Mouse (Mus musculus): Measurements from ENCODE around the gene Slc8a1. TPM values are rescaled to one million over a fixed set of nuclear protein-coding genes. Genes with fewer than 3 reads are reported as not detected.
A peak's percentile ranks its signal among the peaks of the same experiment; 100 is the strongest.

The Slc8a1 gene
- polyA plus RNA-seq, 1 experiment from 2014 or later, result 18.6 TPM

- Histone ChIP-seq H3K9ac (no peak overlapping the region), H3K27me3 (no peaks in the 10 kb centered on the region), H3K27ac (replicated peaks) (no peak overlapping the region), H3K9me3 (no peaks in the 10 kb centered on the region), H3K4me1 (replicated peaks) (no peaks in the 10 kb centered on the region), H3K4me3 (no peak overlapping the region), H3K4me2 (no peak overlapping the region), H3K36me3 (no peaks in the 10 kb centered on the region)
- WGBS, result 84% methylated on average over 3 of the region's 3 CpGs
- ATAC-seq (ENCODE audit: low FRiP score, low read depth), result no peak
Measured at GRCm38 (mm10) chr17:81550864-81551263, 187.3 kb downstream of the Slc8a1 start.

- no peaks in the 10 kb centered on the region for H3K27me3 ChIP-seq
- no peaks in the 10 kb centered on the region for H3K4me1 ChIP-seq (replicated peaks)
- H3K4me3 ChIP-seq, result no peak overlapping the region
- H3K4me2 ChIP-seq, result no peak overlapping the region
- no peak overlapping the region for H3K9ac ChIP-seq
- no peaks in the 10 kb centered on the region for H3K9me3 ChIP-seq
- 66% methylated on average over 4 of the region's 4 CpGs for WGBS
- no peak for ATAC-seq (ENCODE audit: low FRiP score, low read depth)
- H3K27ac ChIP-seq (replicated peaks), result no peak overlapping the region
- H3K36me3 ChIP-seq, result no peaks in the 10 kb centered on the region
Measured at GRCm38 (mm10) chr17:81548016-81548415, 190.2 kb downstream of the Slc8a1 start.

DNA sequence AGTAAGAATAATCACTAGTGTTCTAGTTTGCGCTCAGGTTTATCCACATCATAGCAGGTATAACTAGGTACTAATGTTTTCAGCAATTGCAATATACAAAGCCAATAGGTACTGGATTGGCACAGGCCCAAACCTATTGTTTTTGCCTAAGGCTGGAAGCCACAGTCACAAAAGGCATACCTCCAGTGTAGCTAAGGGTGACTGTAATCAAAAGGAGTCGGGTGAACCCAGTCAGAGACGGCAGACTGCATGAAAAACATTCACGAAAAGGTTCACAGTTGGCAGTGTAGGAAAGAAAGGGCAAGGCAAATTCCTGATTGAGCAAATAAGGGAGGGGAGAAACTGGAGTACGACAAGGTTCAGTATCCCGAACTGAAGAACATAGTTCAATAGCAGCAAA, 191.7 kb downstream of the Slc8a1 start:
- Histone ChIP-seq H3K4me1 (replicated peaks) (no peaks in the 10 kb centered on the region), H3K27me3 (no peaks in the 10 kb centered on the region), H3K9me3 (no peaks in the 10 kb centered on the region), H3K36me3 (no peaks in the 10 kb centered on the region), H3K9ac (no peak overlapping the region), H3K4me2 (no peak overlapping the region), H3K27ac (replicated peaks) (no peak overlapping the region), H3K4me3 (no peak overlapping the region)
- ATAC-seq (ENCODE audit: low FRiP score, low read depth), result no peak
- 48% methylated on average over 6 of the region's 6 CpGs for WGBS

- no peak overlapping the region for H3K4me2 ChIP-seq
- no peaks in the 10 kb centered on the region for H3K4me1 ChIP-seq (replicated peaks)
- no peak for ATAC-seq (ENCODE audit: low FRiP score, low read depth)
- no peaks in the 10 kb centered on the region for H3K9me3 ChIP-seq
- H3K27ac ChIP-seq (replicated peaks), result no peak overlapping the region
- H3K36me3 ChIP-seq, result no peaks in the 10 kb centered on the region
- 83% methylated on average over 5 of the region's 5 CpGs for WGBS
- H3K9ac ChIP-seq, result no peak overlapping the region
- H3K27me3 ChIP-seq, result no peaks in the 10 kb centered on the region
- no peak overlapping the region for H3K4me3 ChIP-seq
Measured at GRCm38 (mm10) chr17:81546012-81546411, 192.2 kb downstream of the Slc8a1 start.

DNA sequence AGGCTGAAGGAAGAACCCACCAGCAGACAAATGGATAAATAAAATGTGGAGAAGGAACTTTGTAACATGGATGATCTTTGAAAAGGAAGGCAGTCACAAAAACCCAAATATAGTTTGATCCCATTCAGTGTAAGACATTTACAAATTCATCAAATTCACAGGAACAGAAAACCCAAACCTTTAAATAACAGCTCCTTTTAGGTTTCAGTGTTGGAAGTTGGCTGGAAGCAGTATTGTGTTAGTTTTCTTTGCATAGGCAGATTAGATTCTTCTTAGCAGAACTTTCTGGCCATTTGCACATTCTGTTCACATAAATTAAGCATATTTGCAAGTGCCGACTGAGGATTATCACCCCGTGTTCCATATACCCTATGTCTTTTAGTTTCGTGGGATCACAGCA, 193.3 kb downstream of the Slc8a1 start:
- no peak overlapping the region for H3K4me2 ChIP-seq
- ATAC-seq (ENCODE audit: low FRiP score, low read depth), result no peak
- no peak overlapping the region for H3K27ac ChIP-seq (replicated peaks)
- H3K4me3 ChIP-seq, result no peak overlapping the region
- no peak overlapping the region for H3K9ac ChIP-seq
- WGBS, result 80% methylated on average over 3 of the region's 3 CpGs
- H3K36me3 ChIP-seq, result no peaks in the 10 kb centered on the region
- no peaks in the 10 kb centered on the region for H3K4me1 ChIP-seq (replicated peaks)
- H3K9me3 ChIP-seq, result no peaks in the 10 kb centered on the region
- H3K27me3 ChIP-seq, result no peaks in the 10 kb centered on the region

DNA sequence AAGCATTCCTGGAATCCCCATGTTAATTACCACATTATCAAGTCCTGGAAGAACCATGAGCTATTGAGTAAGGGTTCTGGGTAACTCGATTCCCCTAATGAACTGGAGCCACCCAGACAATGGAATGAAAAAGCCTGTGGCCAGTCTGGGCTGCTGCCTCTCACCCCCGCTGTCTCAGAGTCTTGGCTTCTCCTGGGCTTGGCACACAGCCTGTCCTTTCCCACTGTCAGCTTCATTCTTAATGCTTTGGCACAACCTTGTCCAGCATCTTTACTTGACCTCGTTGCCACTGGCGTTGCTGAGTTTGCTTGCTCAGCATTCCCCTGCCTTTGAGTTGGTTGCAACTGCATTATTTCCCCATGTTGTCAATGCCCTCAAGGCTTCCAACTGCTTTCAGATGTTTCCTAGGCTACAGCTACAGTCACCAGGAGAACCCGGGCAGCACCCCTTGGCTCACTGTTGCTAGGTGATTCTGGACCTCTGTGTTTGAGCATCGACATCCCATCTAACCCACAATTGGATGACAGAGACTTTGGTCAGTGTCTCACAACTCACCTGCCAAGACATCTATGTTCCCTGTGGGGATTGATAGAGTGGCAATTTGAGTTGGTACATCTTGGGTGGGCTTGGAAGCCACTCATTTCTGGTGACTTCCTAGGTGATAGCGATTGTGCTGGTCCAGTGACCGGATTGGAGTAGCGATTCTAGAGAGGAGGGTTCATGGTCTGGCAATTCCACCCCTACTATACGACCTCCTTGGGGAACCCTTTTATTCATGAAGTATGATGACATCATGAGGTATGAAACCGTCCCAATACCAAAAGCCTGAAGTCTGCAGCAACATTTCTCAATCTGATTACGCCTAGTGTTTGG, 195.6 kb downstream of the Slc8a1 start:
- Histone ChIP-seq H3K4me3 (no peak overlapping the region), H3K4me1 (replicated peaks) (peaks cover 13% of the 10 kb centered on the region), H3K36me3 (no peaks in the 10 kb centered on the region), H3K27me3 (no peaks in the 10 kb centered on the region), H3K4me2 (no peak overlapping the region), H3K9ac (no peak overlapping the region), H3K9me3 (no peaks in the 10 kb centered on the region), H3K27ac (replicated peaks) (no peak overlapping the region)
- ATAC-seq (ENCODE audit: low FRiP score, low read depth), result peak; percentile 87
- WGBS, result 57% methylated on average over 12 of the region's 12 CpGs

DNA sequence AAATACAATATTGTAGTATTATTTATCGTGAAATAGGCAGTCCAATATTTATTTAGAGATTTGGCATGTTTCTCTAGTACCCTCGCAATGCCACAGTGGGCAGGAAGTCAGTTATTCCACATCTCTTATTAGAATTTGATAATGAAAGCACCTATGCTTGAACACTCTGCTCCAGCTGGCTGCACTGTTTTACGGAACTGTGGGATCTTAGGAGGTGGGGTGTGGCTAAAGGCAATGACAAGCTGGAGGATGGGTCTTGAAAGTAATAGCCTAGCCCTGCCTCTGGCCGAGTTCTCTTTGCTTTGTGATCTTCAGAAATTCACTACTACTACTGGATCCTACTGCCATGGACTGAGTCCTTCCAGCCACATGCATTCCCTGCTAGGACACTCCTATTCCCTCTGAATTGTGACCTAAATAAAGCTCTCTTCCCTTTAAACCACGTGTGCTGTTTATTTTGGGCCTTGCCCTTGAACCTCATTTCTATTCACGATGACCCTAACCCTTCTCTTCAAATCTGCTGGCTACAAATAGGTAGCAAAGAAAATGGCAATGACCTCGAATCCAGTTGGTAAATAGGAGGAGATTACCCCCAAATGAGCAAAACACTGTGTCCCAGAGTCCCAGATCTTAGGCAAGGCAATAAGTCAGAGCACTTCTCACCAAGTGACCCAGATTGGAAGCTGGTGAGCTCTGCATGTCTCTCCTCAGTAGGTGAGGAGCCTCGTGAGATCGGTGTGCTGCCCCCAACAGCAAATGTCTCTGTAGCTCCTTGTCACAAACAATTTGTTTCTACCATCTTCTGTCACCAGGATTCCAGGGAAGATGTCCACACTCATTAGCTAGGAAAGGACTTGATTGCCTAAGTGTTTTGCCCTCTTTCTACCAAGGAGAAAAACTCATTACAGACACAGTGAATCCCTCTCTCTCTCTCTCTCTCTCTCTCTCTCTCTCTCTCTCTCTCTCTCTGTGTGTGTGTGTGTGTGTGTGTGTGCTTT, 199.7 kb downstream of the Slc8a1 start:
- no peaks in the 10 kb centered on the region for H3K36me3 ChIP-seq
- no peak for ATAC-seq (ENCODE audit: low FRiP score, low read depth)
- H3K27me3 ChIP-seq, result no peaks in the 10 kb centered on the region
- H3K4me3 ChIP-seq, result no peak overlapping the region
- no peak overlapping the region for H3K9ac ChIP-seq
- no peak overlapping the region for H3K4me2 ChIP-seq
- H3K4me1 ChIP-seq (replicated peaks), result peaks cover 13% of the 10 kb centered on the region
- 0 out of 2 replicates have a peak overlapping the region, but pooled peaks have one; percentile 30 for H3K27ac ChIP-seq (replicated peaks)
- H3K9me3 ChIP-seq, result no peaks in the 10 kb centered on the region
- 71% methylated on average over 9 of the region's 9 CpGs for WGBS

DNA sequence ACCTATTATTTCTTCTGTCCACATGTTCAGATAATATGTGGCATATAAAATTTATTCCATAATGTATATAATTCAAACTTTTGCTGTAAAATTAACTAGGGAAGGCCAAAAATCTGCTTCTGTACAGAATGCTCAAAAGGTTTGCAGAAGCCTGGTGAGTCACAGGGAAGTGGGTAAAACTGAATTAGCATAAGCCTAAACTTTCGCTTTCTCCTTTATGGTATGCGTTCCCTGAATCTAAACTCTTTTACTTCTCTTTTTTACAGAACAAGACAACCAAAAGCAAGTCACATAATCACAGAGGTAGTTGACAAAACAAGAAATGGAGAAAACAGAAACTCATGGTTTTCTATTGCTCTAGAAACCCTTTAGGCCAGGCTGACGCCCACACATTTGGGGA, 202.1 kb downstream of the Slc8a1 start:
- no peak overlapping the region for H3K4me2 ChIP-seq
- WGBS, result 92% methylated on average over 3 of the region's 3 CpGs
- H3K9me3 ChIP-seq, result no peaks in the 10 kb centered on the region
- H3K27ac ChIP-seq (replicated peaks), result no peak overlapping the region
- H3K9ac ChIP-seq, result no peak overlapping the region
- H3K27me3 ChIP-seq, result no peaks in the 10 kb centered on the region
- no peak for ATAC-seq (ENCODE audit: low FRiP score, low read depth)
- no peak overlapping the region for H3K4me3 ChIP-seq
- peaks cover 13% of the 10 kb centered on the region for H3K4me1 ChIP-seq (replicated peaks)
- no peaks in the 10 kb centered on the region for H3K36me3 ChIP-seq

GRCm38 (mm10) chr17:81529849-81530248, 208.3 kb downstream of the Slc8a1 start:
- no peaks in the 10 kb centered on the region for H3K27me3 ChIP-seq
- H3K4me3 ChIP-seq, result no peak overlapping the region
- H3K9ac ChIP-seq, result no peak overlapping the region
- no peaks in the 10 kb centered on the region for H3K9me3 ChIP-seq
- no peak overlapping the region for H3K4me2 ChIP-seq
- ATAC-seq (ENCODE audit: low FRiP score, low read depth), result no peak
- H3K4me1 ChIP-seq (replicated peaks), result peaks cover 11% of the 10 kb centered on the region; the same call in 1 of the 2 replicates
- WGBS, result 68% methylated on average over 2 of the region's 2 CpGs
- no peak overlapping the region for H3K27ac ChIP-seq (replicated peaks)
- no peaks in the 10 kb centered on the region for H3K36me3 ChIP-seq

DNA sequence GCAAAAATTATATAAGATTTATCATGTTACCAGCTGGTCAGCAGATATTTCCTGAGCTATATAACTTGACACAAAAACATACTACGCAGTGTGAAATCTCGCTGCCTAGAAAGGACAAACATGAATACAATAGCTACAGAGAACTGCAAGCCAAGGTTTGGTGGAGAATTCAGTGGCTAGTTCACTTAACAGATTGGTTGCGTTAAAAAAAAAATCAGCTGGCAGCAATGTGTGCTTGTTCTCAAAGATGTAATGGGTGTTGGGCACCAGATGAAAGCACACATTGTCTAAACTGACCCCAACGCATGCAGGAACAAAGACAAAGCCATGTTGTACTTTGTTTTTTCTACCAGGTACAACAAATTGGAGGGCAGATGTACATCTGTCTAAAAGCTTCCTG, 209.2 kb downstream of the Slc8a1 start:
- peaks cover 16% of the 10 kb centered on the region; the same call in 1 of the 2 replicates for H3K4me1 ChIP-seq (replicated peaks)
- H3K9me3 ChIP-seq, result no peaks in the 10 kb centered on the region
- H3K36me3 ChIP-seq, result no peaks in the 10 kb centered on the region
- no peak overlapping the region for H3K9ac ChIP-seq
- no peaks in the 10 kb centered on the region for H3K27me3 ChIP-seq
- no peak for ATAC-seq (ENCODE audit: low FRiP score, low read depth)
- H3K27ac ChIP-seq (replicated peaks), result no peak overlapping the region
- 77% methylated on average over 4 of the region's 4 CpGs for WGBS
- no peak overlapping the region for H3K4me2 ChIP-seq
- no peak overlapping the region for H3K4me3 ChIP-seq

GRCm38 (mm10) chr17:81526463-81526862, 211.7 kb downstream of the Slc8a1 start:
- H3K9me3 ChIP-seq, result no peaks in the 10 kb centered on the region
- H3K36me3 ChIP-seq, result no peaks in the 10 kb centered on the region
- 93% methylated on average over 3 of the region's 3 CpGs for WGBS
- no peaks in the 10 kb centered on the region for H3K27me3 ChIP-seq
- H3K4me1 ChIP-seq (replicated peaks), result peaks cover 16% of the 10 kb centered on the region; the same call in 1 of the 2 replicates
- H3K9ac ChIP-seq, result no peak overlapping the region
- H3K4me2 ChIP-seq, result no peak overlapping the region
- H3K4me3 ChIP-seq, result no peak overlapping the region
- ATAC-seq (ENCODE audit: low FRiP score, low read depth), result no peak
- H3K27ac ChIP-seq (replicated peaks), result no peak overlapping the region

DNA sequence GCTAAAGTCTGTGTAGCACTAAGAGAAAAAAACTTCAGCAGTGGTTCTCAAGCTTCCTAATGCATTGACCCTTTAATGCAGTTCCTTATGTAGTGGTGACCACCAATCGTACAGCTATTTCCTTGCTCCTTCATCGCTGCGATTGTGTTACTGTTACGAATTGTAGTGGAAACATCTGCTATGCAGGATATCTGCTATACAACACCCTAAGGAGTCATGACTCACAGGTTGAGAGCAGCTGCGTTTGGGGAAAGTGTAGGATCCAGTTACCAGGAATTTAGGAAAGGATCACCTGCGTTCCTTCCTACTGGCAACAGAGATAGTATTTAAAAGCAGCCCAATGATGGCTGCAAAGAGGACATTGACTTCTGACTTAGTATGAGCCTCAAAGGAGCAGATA, 213.4 kb downstream of the Slc8a1 start:
- WGBS, result 74% methylated on average over 6 of the region's 6 CpGs
- no peaks in the 10 kb centered on the region for H3K27me3 ChIP-seq
- no peak overlapping the region for H3K27ac ChIP-seq (replicated peaks)
- H3K36me3 ChIP-seq, result no peaks in the 10 kb centered on the region
- ATAC-seq (ENCODE audit: low FRiP score, low read depth), result no peak
- H3K4me1 ChIP-seq (replicated peaks), result peaks cover 15% of the 10 kb centered on the region; the same call in 1 of the 2 replicates
- H3K9me3 ChIP-seq, result no peaks in the 10 kb centered on the region
- H3K4me2 ChIP-seq, result no peak overlapping the region
- H3K9ac ChIP-seq, result no peak overlapping the region
- no peak overlapping the region for H3K4me3 ChIP-seq
